Mouse (Mus musculus) midbrain, embryonic 15.5 days (tissue): ENCODE measurements around the gene Syt2. TPM values are rescaled to one million over a fixed set of nuclear protein-coding genes. Genes with fewer than 3 reads are reported as not detected.

Experiments used
- ATAC-seq: fragments of 200-750 bp; cut with Nextera tagmentation; replicated peaks from 2 replicates; pipeline ENCODE4 v1.8.0; 2017; ENCODE audit warnings: moderate TSS enrichment
- H3K27ac ChIP-seq: fragments of 300-500 bp; sonication (generic); 2 replicates; pipeline ENCODE4 v1.5.1; 2015; ENCODE audit warnings: mild to moderate bottlenecking, inconsistent platforms
- H3K27me3 ChIP-seq: fragments of 300-500 bp; sonication (generic); replicated peaks from 2 replicates; pipeline ENCODE4 v1.6.1; 2015; ENCODE audit warnings: inconsistent platforms
- H3K36me3 ChIP-seq: fragments of 300-500 bp; sonication (generic); replicated peaks from 2 replicates; pipeline ENCODE4 v1.6.1; 2015; ENCODE audit warnings: inconsistent platforms
- H3K4me1 ChIP-seq: fragments of 300-500 bp; sonication (generic); 2 replicates; pipeline ENCODE4 v1.6.1; 2015; ENCODE audit warnings: inconsistent platforms
- H3K4me2 ChIP-seq: fragments of 300-500 bp; sonication (generic); 2 replicates; pipeline ENCODE4 v1.6.1; 2015; ENCODE audit warnings: inconsistent platforms, mild to moderate bottlenecking, moderate library complexity
- H3K4me3 ChIP-seq: fragments of 300-500 bp; sonication (generic); 2 replicates; pipeline ENCODE4 v1.5.1; 2015; ENCODE audit warnings: mild to moderate bottlenecking, inconsistent platforms
- H3K9ac ChIP-seq: fragments of 300-500 bp; sonication (generic); 2 replicates; pipeline ENCODE4 v1.6.1; 2015; ENCODE audit warnings: mild to moderate bottlenecking, inconsistent platforms
- H3K9me3 ChIP-seq: fragments of 300-500 bp; sonication (generic); 2 replicates; pipeline ENCODE4 v1.6.1; 2016; ENCODE audit warnings: inconsistent platforms
- WGBS: fragments of 180-500 bp; shearing (Covaris S2); methylation state at CpG from one replicate; pipeline ENCODE4 v1.1.7; 2015; ENCODE audit warnings: mixed read lengths; 5-methylcytosine and 5-hydroxymethylcytosine counted together
- polyA plus RNA-seq: library from polyadenylated mRNA; unstranded; fragments of >200 nt; fragmentation: Nextera tagmentation; extraction: Ambion mirVana; gene quantifications from 2 replicates; pipeline ENCODE4 v1.2.1, GENCODE M21; 2015

Syt2 gene
- polyA plus RNA-seq, 1 experiment from 2014 or later, result 3.0 TPM

GRCm38 (mm10) chr1:134651851-134652398, 5.4 kb downstream of the Syt2 start:
- 0 out of 2 replicates have a peak, but pooled peaks have one; percentile 15 for ATAC-seq
- no peak overlapping the region for H3K27ac ChIP-seq

GRCm38 (mm10) chr1:134653603-134654257, 7.3 kb downstream of the Syt2 start:
- Histone ChIP-seq H3K4me1 (peaks cover 25% of the 10 kb centered on the region), H3K9me3 (no peaks in the 10 kb centered on the region), H3K4me2 (peak overlapping the region; percentile 8; the same call in 1 of the 2 replicates), H3K36me3 (no peaks in the 10 kb centered on the region), H3K27ac (peak overlapping the region; percentile 31; the same call in 1 of the 2 replicates), H3K27me3 (peaks cover 7% of the 10 kb centered on the region), H3K4me3 (no peak overlapping the region), H3K9ac (no peak overlapping the region)
- ATAC-seq, result peak; percentile 61
- WGBS, result 6% methylated on average over 10 of the region's 10 CpGs

More at GRCm38 (mm10) chr1:134651851-134652398, 5.4 kb downstream of the Syt2 start:
- Histone ChIP-seq H3K36me3 (no peaks in the 10 kb centered on the region), H3K9me3 (no peaks in the 10 kb centered on the region), H3K4me1 (peaks cover 31% of the 10 kb centered on the region), H3K9ac (no peak overlapping the region), H3K4me3 (no peak overlapping the region), H3K27me3 (peaks cover 24% of the 10 kb centered on the region), H3K4me2 (no peak overlapping the region)
- WGBS, result 26% methylated on average over 4 of the region's 4 CpGs

DNA sequence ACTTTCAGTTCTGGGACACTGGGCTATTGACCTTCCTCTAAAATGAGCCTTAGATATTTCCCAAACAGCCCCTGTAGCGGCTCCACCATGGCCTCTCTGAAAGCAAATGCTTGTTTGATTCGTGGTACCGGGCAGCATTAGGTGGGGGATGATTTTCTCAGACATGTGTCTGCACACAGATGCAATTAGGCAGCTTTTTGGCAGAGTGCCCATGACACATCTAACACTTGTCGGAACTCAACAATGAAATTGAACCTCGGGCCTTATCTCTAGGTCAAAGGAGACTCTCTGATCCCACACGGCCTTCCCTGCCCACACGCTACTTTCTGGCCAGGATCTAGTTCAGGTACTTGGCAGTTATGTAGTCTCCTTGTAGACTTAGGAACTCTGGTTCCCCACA, 12.4 kb downstream of the Syt2 start:
- H3K9me3 ChIP-seq, result no peaks in the 10 kb centered on the region
- H3K27ac ChIP-seq, result no peak overlapping the region
- peaks cover 4% of the 10 kb centered on the region for H3K4me1 ChIP-seq
- no peak for ATAC-seq
- no peak overlapping the region for H3K4me2 ChIP-seq
- H3K4me3 ChIP-seq, result no peak overlapping the region
- no peaks in the 10 kb centered on the region for H3K27me3 ChIP-seq
- 60% methylated on average over 7 of the region's 7 CpGs for WGBS
- no peak overlapping the region for H3K9ac ChIP-seq
- no peaks in the 10 kb centered on the region for H3K36me3 ChIP-seq

DNA sequence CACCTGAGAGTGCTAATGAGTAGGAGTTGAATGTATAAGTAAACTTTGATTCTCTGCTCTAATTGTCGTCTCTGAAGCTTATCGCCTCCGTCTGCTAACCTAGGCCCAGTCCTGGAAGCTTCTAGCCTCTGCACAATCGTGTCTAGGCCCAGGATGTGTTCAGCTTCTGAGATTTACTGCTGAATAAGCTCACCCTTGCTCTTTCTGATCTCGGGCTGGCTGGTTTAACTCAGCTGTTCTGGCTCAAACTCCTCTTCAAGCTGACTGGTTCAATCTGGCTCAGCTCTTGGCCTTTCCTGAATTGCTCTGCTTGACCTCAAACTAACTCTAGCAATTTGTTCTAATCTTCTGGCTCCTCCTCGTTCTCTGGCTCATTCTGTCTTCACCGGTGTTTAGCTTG, 13.7 kb downstream of the Syt2 start:
- no peak overlapping the region for H3K4me3 ChIP-seq
- WGBS, result 68% methylated on average over 7 of the region's 7 CpGs
- ATAC-seq, result no peak

DNA sequence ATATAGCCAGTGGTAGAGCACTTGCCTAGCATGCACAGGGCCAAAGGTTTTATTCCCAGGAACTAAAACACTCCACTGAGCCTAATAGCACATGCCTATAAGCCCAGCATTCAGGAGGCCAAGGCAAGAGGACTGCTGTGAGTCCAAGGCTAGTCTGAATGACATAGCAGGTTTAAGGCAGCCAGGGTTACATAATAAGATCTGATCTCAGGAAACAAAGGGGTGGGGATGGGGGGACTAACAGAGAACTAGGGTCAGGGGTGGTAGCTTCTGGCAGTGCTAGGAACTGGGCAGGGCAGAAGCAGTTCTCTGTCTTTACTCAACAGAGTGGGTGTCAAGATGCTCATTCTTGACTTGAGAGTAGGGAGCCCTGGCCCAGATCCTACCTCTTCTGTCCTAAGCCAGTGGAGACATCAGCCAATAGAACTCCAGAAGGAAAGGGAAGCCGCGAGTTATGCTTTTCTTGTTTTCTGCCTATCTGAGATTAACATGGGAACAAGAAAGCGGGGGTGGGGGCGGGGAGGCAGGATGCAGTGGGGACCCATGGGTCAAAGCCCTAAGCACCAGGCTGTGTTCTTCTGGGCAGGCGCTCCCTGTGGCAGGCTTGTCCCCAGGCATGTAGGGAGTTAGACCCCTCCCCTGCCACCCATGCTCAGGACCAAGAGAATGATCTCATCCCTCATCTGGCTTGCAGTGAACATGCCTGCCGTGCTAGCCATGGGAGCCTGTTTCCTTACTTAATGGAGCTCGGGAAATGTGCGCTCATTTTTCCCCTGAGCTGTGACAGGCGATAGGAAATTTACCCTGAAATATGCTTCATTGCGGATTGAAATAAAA, 25.0 kb downstream of the Syt2 start:
- Histone ChIP-seq H3K4me2 (no peak overlapping the region), H3K27ac (no peak overlapping the region), H3K4me3 (no peak overlapping the region), H3K36me3 (no peaks in the 10 kb centered on the region), H3K4me1 (peaks cover 2% of the 10 kb centered on the region; the same call in 1 of the 2 replicates), H3K27me3 (no peaks in the 10 kb centered on the region), H3K9me3 (no peaks in the 10 kb centered on the region), H3K9ac (no peak overlapping the region)
- 76% methylated on average over 10 of the region's 10 CpGs for WGBS
- no peak for ATAC-seq

More for the DNA sequence above, 13.7 kb downstream of the Syt2 start:
- H3K9ac ChIP-seq, result no peak overlapping the region
- no peak overlapping the region for H3K27ac ChIP-seq
- no peaks in the 10 kb centered on the region for H3K4me1 ChIP-seq
- no peaks in the 10 kb centered on the region for H3K27me3 ChIP-seq
- H3K4me2 ChIP-seq, result no peak overlapping the region
- no peaks in the 10 kb centered on the region for H3K9me3 ChIP-seq
- H3K36me3 ChIP-seq, result no peaks in the 10 kb centered on the region

GRCm38 (mm10) chr1:134674312-134674711, 27.8 kb downstream of the Syt2 start:
- H3K27ac ChIP-seq, result no peak overlapping the region
- 30% methylated on average over 1 of the region's 1 CpGs for WGBS
- H3K4me2 ChIP-seq, result no peak overlapping the region
- H3K9ac ChIP-seq, result no peak overlapping the region
- H3K9me3 ChIP-seq, result no peaks in the 10 kb centered on the region
- no peak overlapping the region for H3K4me3 ChIP-seq
- ATAC-seq, result no peak
- H3K36me3 ChIP-seq, result no peaks in the 10 kb centered on the region
- H3K4me1 ChIP-seq, result peaks cover 6% of the 10 kb centered on the region; the same call in 1 of the 2 replicates
- no peaks in the 10 kb centered on the region for H3K27me3 ChIP-seq

DNA sequence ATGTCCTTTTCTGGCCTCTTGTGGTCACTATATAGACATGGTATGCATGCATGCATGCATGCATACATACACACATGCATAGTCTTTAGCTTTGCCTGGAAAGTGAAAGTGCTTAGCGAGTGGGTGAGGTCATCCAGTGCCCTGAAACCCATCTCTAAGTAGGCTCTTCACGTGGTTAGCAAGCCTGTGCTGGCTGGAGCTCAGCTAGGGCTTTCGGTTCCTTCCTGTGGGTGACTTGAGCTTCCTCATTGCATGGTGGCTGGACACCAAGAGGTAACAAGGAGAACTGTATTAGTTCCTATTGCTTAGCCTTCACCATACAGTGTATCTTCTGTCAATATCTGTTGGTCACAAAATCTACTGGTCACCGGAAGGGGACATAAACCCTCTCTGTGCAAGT, 33.0 kb downstream of the Syt2 start:
- no peak overlapping the region for H3K27ac ChIP-seq
- H3K36me3 ChIP-seq, result no peaks in the 10 kb centered on the region
- no peaks in the 10 kb centered on the region for H3K27me3 ChIP-seq
- H3K4me1 ChIP-seq, result peaks cover 21% of the 10 kb centered on the region
- no peak overlapping the region for H3K4me2 ChIP-seq
- H3K9me3 ChIP-seq, result no peaks in the 10 kb centered on the region
- H3K4me3 ChIP-seq, result no peak overlapping the region
- H3K9ac ChIP-seq, result no peak overlapping the region
- 77% methylated on average over 4 of the region's 4 CpGs for WGBS
- no peak for ATAC-seq

- WGBS, result 21% methylated on average over 6 of the region's 6 CpGs
- Histone ChIP-seq H3K27ac (no peak overlapping the region), H3K9ac (no peak overlapping the region), H3K27me3 (no peaks in the 10 kb centered on the region), H3K36me3 (no peaks in the 10 kb centered on the region), H3K4me1 (peaks cover 21% of the 10 kb centered on the region), H3K4me3 (no peak overlapping the region), H3K9me3 (no peaks in the 10 kb centered on the region), H3K4me2 (no peak overlapping the region)
- ATAC-seq, result no peak
Measured at GRCm38 (mm10) chr1:134680617-134681016, 34.1 kb downstream of the Syt2 start.

DNA sequence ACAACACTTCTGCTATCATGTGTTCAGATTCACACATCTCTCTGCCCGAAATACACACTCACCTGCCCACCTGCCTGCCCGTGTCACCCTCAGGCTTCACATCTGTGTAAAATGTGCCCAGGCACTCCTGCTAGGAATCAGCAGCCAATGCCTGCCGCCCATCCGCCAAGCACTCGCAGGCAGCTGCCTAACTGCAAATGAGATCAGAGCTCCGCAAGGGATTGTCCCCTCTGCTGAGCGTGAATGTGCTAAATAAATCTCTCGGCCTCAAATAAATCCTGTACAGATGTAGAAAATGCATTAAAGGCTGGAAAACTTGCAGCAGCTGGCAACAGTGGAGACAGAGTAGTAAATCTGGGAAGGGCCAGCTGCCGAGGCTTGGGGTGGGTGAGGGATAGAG, 36.0 kb downstream of the Syt2 start:
- H3K4me1 ChIP-seq, result peaks cover 16% of the 10 kb centered on the region; the same call in 1 of the 2 replicates
- WGBS, result 41% methylated on average over 9 of the region's 9 CpGs
- peak overlapping the region; percentile 12; the same call in 1 of the 2 replicates for H3K27ac ChIP-seq
- H3K27me3 ChIP-seq, result no peaks in the 10 kb centered on the region
- H3K4me2 ChIP-seq, result no peak overlapping the region
- no peak overlapping the region for H3K9ac ChIP-seq
- no peaks in the 10 kb centered on the region for H3K36me3 ChIP-seq
- H3K9me3 ChIP-seq, result no peaks in the 10 kb centered on the region
- no peak overlapping the region for H3K4me3 ChIP-seq
- no peak for ATAC-seq

- no peak for ATAC-seq
- Histone ChIP-seq H3K27ac (no peak overlapping the region), H3K36me3 (no peaks in the 10 kb centered on the region), H3K9me3 (no peaks in the 10 kb centered on the region), H3K4me1 (peaks cover 7% of the 10 kb centered on the region; the same call in 1 of the 2 replicates), H3K27me3 (no peaks in the 10 kb centered on the region), H3K9ac (no peak overlapping the region), H3K4me3 (no peak overlapping the region), H3K4me2 (no peak overlapping the region)
- WGBS, result 71% methylated on average over 4 of the region's 4 CpGs
Measured at GRCm38 (mm10) chr1:134686834-134687421, 40.5 kb downstream of the Syt2 start.

GRCm38 (mm10) chr1:134696302-134696701, 49.8 kb downstream of the Syt2 start:
- Histone ChIP-seq H3K27me3 (no peaks in the 10 kb centered on the region), H3K9ac (no peak overlapping the region), H3K4me3 (no peak overlapping the region), H3K9me3 (no peaks in the 10 kb centered on the region), H3K27ac (no peak overlapping the region), H3K36me3 (no peaks in the 10 kb centered on the region), H3K4me1 (peaks cover 3% of the 10 kb centered on the region; the same call in 1 of the 2 replicates), H3K4me2 (no peak overlapping the region)
- 78% methylated on average over 2 of the region's 2 CpGs for WGBS
- ATAC-seq, result no peak

GRCm38 (mm10) chr1:134697073-134697472, 50.6 kb downstream of the Syt2 start:
- 86% methylated on average over 4 of the region's 4 CpGs for WGBS
- H3K4me2 ChIP-seq, result no peak overlapping the region
- no peaks in the 10 kb centered on the region for H3K9me3 ChIP-seq
- H3K27me3 ChIP-seq, result no peaks in the 10 kb centered on the region
- H3K4me1 ChIP-seq, result peaks cover 3% of the 10 kb centered on the region; the same call in 1 of the 2 replicates
- no peak overlapping the region for H3K27ac ChIP-seq
- ATAC-seq, result no peak
- no peaks in the 10 kb centered on the region for H3K36me3 ChIP-seq
- no peak overlapping the region for H3K9ac ChIP-seq
- H3K4me3 ChIP-seq, result no peak overlapping the region
